Mouse (Mus musculus): ENCODE results near the gene Rnf31.

The Rnf31 gene

GRCm38 (mm10) chr14:55604823-55605222 is 13.3 kb downstream of the Rnf31 start:
- no peak for DNase-seq (ENCODE audit: low spot score)

GRCm38 (mm10) chr14:55605743-55606459 is 14.4 kb downstream of the Rnf31 start:
- no peak for DNase-seq (ENCODE audit: low spot score)

DNA sequence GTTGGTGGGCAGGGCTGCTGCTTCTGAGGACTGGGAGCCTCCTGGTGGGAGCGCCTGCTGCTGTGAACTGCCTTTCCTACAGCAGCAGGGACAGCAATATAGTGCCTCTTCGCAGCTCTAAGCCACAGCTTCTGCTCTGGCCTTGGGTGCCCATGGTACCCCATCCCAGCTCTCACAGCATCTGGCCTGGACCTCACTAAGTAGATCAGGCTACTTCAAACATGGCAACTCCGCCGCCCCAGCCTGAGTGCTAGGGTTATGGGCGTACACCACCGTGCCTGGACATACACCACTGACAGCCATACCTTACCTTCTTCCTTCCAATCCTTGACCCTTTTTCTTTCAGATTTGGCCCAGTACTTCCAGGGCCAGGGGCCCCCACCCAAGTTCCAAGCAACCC is 16.8 kb downstream of the Rnf31 start:
- no peak for DNase-seq (ENCODE audit: low spot score)

DNA sequence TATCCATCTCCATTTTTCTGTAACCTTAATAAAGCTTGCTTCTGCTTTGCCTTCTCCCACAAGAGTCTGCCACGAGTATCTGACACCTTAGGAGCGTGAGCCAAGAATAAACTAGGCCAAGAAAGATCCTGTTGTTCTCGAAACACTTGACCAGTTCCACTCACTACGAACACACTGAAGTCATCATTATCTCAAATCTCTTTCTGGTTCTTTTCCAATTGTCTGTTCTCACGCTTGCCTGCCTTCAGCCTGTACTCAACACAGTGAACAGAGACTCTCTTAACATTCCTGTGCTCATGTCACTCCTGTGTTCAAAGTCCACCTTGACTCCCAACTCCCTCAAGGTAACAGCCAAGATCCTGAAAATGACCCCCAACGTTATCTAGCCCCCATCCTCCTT is 21.8 kb downstream of the Rnf31 start:
- no peak for DNase-seq (ENCODE audit: low spot score)

GRCm38 (mm10) chr14:55614565-55615178 is 23.2 kb downstream of the Rnf31 start:
- no peak for DNase-seq (ENCODE audit: low spot score)

GRCm38 (mm10) chr14:55615876-55616275 is 24.4 kb downstream of the Rnf31 start:
- DNase-seq (ENCODE audit: low spot score) = no peak

DNA sequence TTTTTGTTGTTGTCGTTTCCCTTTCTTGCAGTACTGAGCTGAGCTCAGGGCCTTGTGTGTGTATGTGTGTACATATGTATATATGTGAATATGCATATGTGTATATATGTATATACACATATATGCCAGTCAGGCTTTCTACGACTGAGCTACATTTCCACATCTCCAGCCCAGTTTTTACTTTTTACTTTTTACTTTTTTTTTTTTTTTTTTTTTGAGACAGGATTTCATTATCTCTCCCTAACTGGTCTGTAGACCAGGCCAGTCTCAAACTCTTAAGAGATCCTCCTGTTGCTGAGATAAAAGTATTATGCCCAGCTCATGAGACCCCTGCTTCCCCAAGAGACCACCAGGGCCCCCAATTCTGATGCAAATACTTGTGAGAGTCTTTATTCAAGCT is 25.3 kb downstream of the Rnf31 start:
- no peak for DNase-seq (ENCODE audit: low spot score)

DNA sequence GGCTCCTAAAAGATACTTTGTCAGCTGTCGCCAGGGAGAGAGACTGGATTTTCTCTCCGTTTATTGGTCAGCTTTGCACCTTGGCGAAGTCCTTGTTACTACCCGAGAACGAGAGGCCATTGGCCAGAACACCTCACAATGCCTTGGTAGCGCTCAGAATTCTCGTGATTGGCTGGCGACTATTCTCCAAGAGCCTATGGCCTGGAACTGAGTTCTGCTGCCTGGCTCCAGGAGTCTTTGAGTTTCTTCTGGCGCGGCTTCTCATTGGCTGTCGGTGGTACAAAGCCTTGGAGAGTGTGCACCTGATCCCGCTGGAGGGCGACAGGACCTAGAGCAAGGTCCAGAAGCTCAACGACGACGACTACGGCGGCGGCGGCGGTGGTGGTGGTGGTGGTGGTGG is 26.3 kb downstream of the Rnf31 start, which contains the start of gene Rec8:
Rec8 (plus strand) TSS at position 216 of the 400 bp plus-strand sequence.
- no peak for DNase-seq (ENCODE audit: low spot score)

GRCm38 (mm10) chr14:55618486-55619195 is 27.1 kb downstream of the Rnf31 start:
- DNase-seq (ENCODE audit: low spot score) = no peak

GRCm38 (mm10) chr14:55628077-55628827 is 36.7 kb downstream of the Rnf31 start:
- no peak for DNase-seq (ENCODE audit: low spot score)

DNA sequence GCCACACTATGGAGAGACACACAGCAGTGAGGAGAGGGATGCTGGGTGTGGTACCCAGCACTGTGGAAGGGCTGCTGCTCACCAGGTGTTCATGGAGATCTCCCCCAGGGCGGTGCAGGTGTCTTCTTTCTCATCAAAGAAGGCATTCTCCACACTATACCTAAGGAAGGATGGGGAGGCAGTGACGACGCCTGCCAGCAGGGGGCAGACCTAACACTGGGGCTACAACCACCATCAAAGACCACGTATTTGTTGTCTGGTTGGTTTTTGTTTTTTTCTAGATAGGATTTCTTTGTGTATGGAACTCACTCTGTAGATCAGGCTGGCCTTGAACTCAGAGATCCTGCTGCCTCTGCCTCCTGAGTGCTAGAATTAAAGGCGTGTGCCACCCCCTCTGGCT is 37.8 kb downstream of the Rnf31 start:
- peak; percentile 62 for DNase-seq (ENCODE audit: low spot score)

DNA sequence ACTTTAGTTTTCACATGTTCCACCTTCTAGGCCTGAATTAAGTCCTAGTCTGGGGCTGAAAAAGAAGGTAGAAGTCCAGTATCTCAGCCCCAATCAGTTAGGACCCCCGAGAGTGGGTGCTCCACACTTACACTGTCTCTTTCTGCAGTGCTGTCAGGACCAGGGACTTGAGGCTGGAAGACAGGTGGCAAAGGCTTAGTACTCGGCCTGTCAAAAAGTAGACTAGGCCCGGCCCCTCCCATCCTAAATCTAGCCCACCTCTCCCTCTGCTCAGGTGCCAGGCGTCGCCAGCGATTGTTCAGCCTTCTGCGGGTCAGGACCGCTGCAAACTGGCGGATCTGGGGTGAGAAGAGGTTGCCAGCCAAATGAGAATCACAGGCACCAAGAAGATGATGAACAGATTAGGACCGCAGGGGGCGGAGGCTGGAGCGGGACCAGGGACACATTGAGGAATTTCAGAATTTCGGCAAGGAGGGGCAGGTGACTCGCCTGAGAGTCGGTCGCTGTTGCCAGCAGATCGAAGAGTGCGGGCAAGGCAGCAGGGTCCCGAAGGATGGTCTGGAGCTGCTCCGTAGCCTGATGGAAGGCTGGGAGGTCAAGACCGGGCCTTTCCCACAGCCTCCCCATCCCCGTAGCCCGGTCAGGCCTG is 43.5 kb downstream of the Rnf31 start:
- no peak for DNase-seq (ENCODE audit: low spot score)

GRCm38 (mm10) chr14:55635523-55636007 is 44.1 kb downstream of the Rnf31 start, which contains the start of gene Ipo4:
Gene Ipo4 (minus strand): TSS chr14:55635957.
- peak; percentile 91 for DNase-seq (ENCODE audit: low spot score)

GRCm38 (mm10) chr14:55637795-55638194 is 46.3 kb downstream of the Rnf31 start, which contains the start of gene Gm49378:
Gene Gm49378 (minus strand): TSS chr14:55637895.
- no peak for DNase-seq (ENCODE audit: low spot score)

DNA sequence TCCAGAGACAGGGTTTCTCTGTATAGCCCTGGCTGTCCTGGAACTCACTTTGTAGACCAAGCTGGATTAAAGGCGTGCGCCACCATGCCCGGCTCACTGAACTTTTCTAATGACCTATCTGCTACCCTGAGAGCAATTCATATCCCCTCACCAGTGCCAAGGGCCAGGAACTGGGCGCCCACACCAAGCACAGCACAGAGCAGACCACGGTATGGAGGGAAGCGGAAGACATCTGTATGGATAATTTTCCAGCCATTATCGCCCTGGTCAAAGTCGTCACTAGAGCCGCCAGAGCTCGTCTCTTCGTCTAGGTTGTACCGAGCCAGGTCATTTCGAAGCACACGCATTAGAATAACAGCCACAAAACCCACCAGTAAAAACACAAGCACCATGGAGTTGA is 49.3 kb downstream of the Rnf31 start:
- no peak for DNase-seq (ENCODE audit: low spot score)

- no peak for DNase-seq (ENCODE audit: low spot score)
Measured at GRCm38 (mm10) chr14:55641291-55641690, 49.8 kb downstream of the Rnf31 start.

GRCm38 (mm10) chr14:55642679-55643059 is 51.2 kb downstream of the Rnf31 start:
- DNase-seq (ENCODE audit: low spot score) = no peak

GRCm38 (mm10) chr14:55643060-55643907 is 51.8 kb downstream of the Rnf31 start, which contains the start of gene Tm9sf1:
Gene Tm9sf1 (minus strand): TSS chr14:55643806.
- DNase-seq (ENCODE audit: low spot score) = peak; percentile 79

- no peak for DNase-seq (ENCODE audit: low spot score)
Measured at GRCm38 (mm10) chr14:55644261-55644888, 52.9 kb downstream of the Rnf31 start.

DNA sequence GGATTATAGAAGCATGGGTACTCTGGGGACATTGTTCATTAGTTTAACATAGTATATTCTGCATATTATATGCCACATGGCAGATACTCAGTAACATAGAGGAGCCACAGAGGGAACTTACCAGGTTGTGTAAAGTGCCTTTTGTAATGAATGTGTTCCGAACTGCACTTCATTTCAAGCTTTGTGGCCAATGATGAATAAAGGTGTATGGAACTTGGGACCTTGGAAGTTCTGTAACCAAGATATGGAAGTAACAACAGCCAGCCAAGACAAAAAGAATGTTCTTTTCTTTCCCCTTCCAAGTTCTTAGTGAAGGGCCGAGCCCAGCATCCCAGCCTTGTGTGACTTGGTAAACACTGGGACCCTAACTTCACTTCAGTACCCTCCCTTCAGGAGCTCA is 58.4 kb downstream of the Rnf31 start, which contains the start of gene Tssk4:
Tssk4 (plus strand) TSS at position 301 of the 400 bp plus-strand sequence.
- no peak for DNase-seq (ENCODE audit: low spot score)
